Mouse (Mus musculus): ENCODE measurements around the gene Mettl7a1. TPM values are rescaled to one million over a fixed set of nuclear protein-coding genes. Genes with fewer than 3 reads are reported as not detected.
"Not testable (repeated sequence)": the region's sequence is repeated elsewhere in the genome, so short reads cannot be mapped to it uniquely, and the experiment has no call there.

Gene Mettl7a1
- polyA plus RNA-seq (2012; rRNA removed): 18.9 TPM in 2 replicates

DNA sequence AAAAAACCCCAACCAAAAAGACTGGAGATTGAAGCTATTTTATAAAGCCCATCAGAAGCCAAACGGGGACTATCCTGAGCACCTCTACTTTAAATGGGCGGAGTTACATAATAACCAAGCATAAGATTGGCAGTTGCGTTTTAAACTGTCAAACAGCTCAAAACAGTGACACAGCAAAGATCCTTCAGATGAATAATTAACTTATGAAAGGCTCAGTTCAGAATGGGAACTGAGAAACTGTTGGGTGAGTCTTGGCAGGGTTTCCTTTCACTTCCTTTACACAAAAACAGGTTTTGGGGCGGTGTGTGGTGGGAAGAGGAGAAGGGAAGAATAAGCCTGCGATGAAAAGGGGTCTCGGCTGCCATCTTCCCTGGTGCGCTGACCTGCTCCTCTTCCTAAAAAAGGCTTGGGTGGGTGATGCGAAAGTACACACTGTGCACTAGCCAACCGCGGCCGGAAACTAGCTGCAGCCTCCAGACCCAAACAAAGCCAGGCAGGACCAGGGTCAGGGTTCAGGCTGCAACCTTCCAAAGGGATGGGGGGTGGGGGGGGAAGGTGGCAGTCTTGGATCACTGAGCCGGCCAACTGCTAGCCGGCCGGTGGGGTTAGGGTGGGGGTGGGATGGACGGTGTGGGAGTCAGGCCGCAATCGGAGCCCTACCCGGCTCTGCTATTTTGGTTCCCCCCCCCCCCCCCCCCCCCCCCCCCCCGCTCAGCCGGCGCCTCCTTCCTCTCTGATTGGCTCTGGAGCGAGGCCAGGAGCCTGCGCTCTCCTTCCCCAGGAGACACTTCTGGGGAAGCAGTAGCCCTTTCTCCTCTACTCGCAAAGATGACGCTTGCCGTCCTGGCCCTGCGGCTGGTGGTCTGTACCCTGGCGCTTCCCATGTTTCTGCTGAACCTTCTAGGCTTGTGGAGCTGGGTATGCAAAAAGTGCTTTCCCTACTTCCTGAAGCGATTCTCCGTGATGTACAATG, at the start of gene Mettl7a1:
Mettl7a1 (plus strand) TSS at position 122 of the 973 bp plus-strand sequence.
- no peaks in the 10 kb centered on the region for H3K36me3 ChIP-seq (ENCODE audit: control insufficient read depth, insufficient read depth, low read length)

DNA sequence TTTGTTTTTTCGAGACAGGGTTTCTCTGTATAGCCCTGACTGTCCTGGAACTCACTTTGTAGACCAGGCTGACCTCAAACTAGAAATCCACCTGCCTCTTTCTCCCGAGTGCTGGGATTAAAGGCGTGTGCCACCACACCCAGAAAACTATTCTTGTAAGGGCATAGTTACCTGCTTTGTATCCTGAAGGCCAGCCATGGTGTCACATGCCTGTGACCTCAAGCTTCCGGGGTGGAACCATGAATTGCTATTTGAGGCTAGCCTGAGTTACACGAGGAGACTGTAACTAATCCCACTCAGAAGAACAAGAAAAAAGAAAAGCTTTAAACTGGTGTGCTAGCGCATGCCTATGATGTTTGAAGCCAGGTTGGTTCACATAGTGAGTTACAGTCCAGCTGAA, 47.6 kb upstream of the Mettl7a1 start:
- H3K4me3 ChIP-seq (ENCODE audit: control insufficient read depth, insufficient read depth, low read length): no peak overlapping the region
- no peaks in the 10 kb centered on the region for H3K4me1 ChIP-seq (replicated peaks; ENCODE audit: control insufficient read depth, insufficient read depth, low read length)
- no peak for TF ChIP-seq POLR2A (IDR thresholded peaks at IDR 0.05; ENCODE audit: control insufficient read depth, extremely low read depth, insufficient read depth, low read length, poor library complexity)
- TF ChIP-seq CTCF (IDR thresholded peaks at IDR 0.05; ENCODE audit: borderline replicate concordance, control insufficient read depth, extremely low read depth, insufficient read depth, low read length, poor library complexity): no peak
- no peaks in the 10 kb centered on the region for H3K27me3 ChIP-seq (ENCODE audit: control insufficient read depth, insufficient read depth, low read length)
- H3K27ac ChIP-seq (ENCODE audit: control insufficient read depth, insufficient read depth, low read length): no peak overlapping the region
- 91% methylated on average over 6 of the region's 6 CpGs for WGBS
- DNase-seq: no peak
- peaks cover 82% of the 10 kb centered on the region for H3K36me3 ChIP-seq (ENCODE audit: control insufficient read depth, insufficient read depth, low read length)

More for the DNA sequence above, at the start of gene Mettl7a1:
- Histone ChIP-seq H3K27me3 (ENCODE audit: control insufficient read depth, insufficient read depth, low read length) (no peaks in the 10 kb centered on the region), H3K4me1 (replicated peaks; ENCODE audit: control insufficient read depth, insufficient read depth, low read length) (peaks cover 2% of the 10 kb centered on the region; the same call in 1 of the 2 replicates), H3K27ac (ENCODE audit: control insufficient read depth, insufficient read depth, low read length) (peak within 1 kb of the TSS; percentile 66), H3K4me3 (ENCODE audit: control insufficient read depth, insufficient read depth, low read length) (peak within 1 kb of the TSS; percentile 66)
- peak; percentile 58 for DNase-seq
- under 1% methylated on average over 21 of the region's 30 CpGs for WGBS
- TF ChIP-seq CTCF (IDR thresholded peaks at IDR 0.05; ENCODE audit: borderline replicate concordance, control insufficient read depth, extremely low read depth, insufficient read depth, low read length, poor library complexity) (no peak), POLR2A (IDR thresholded peaks at IDR 0.05; ENCODE audit: control insufficient read depth, extremely low read depth, insufficient read depth, low read length, poor library complexity) (no peak)

GRCm38 (mm10) chr15:100257305-100257704, 46.6 kb upstream of the Mettl7a1 start:
- Histone ChIP-seq H3K4me3 (ENCODE audit: control insufficient read depth, insufficient read depth, low read length) (no peak overlapping the region), H3K27me3 (ENCODE audit: control insufficient read depth, insufficient read depth, low read length) (no peaks in the 10 kb centered on the region), H3K4me1 (replicated peaks; ENCODE audit: control insufficient read depth, insufficient read depth, low read length) (no peaks in the 10 kb centered on the region), H3K27ac (ENCODE audit: control insufficient read depth, insufficient read depth, low read length) (no peak overlapping the region), H3K36me3 (ENCODE audit: control insufficient read depth, insufficient read depth, low read length) (peaks cover 78% of the 10 kb centered on the region)
- no peak for TF ChIP-seq POLR2A (IDR thresholded peaks at IDR 0.05; ENCODE audit: control insufficient read depth, extremely low read depth, insufficient read depth, low read length, poor library complexity)
- no peak for TF ChIP-seq CTCF (IDR thresholded peaks at IDR 0.05; ENCODE audit: borderline replicate concordance, control insufficient read depth, extremely low read depth, insufficient read depth, low read length, poor library complexity)
- 94% methylated on average over 5 of the region's 5 CpGs for WGBS
- DNase-seq: no peak

- Histone ChIP-seq H3K4me3 (ENCODE audit: control insufficient read depth, insufficient read depth, low read length) (no peak overlapping the region), H3K27me3 (ENCODE audit: control insufficient read depth, insufficient read depth, low read length) (no peaks in the 10 kb centered on the region), H3K4me1 (replicated peaks; ENCODE audit: control insufficient read depth, insufficient read depth, low read length) (no peaks in the 10 kb centered on the region), H3K36me3 (ENCODE audit: control insufficient read depth, insufficient read depth, low read length) (peaks cover 62% of the 10 kb centered on the region), H3K27ac (ENCODE audit: control insufficient read depth, insufficient read depth, low read length) (no peak overlapping the region)
- 98% methylated on average over 7 of the region's 7 CpGs for WGBS
- TF ChIP-seq CTCF (IDR thresholded peaks at IDR 0.05; ENCODE audit: borderline replicate concordance, control insufficient read depth, extremely low read depth, insufficient read depth, low read length, poor library complexity): no peak
- no peak for TF ChIP-seq POLR2A (IDR thresholded peaks at IDR 0.05; ENCODE audit: control insufficient read depth, extremely low read depth, insufficient read depth, low read length, poor library complexity)
- no peak for DNase-seq
These were observed 45.1 kb upstream of the Mettl7a1 start for GRCm38 (mm10) chr15:100258646-100259425.

- not testable (repeated sequence) for DNase-seq; H3K4me3 ChIP-seq (ENCODE audit: control insufficient read depth, insufficient read depth, low read length); H3K27ac ChIP-seq (ENCODE audit: control insufficient read depth, insufficient read depth, low read length); H3K27me3 ChIP-seq (ENCODE audit: control insufficient read depth, insufficient read depth, low read length); H3K4me1 ChIP-seq (replicated peaks; ENCODE audit: control insufficient read depth, insufficient read depth, low read length)
- peaks cover 47% of the 10 kb centered on the region for H3K36me3 ChIP-seq (ENCODE audit: control insufficient read depth, insufficient read depth, low read length)
- 87% methylated on average over 7 of the region's 7 CpGs for WGBS
These were observed 43.6 kb upstream of the Mettl7a1 start for GRCm38 (mm10) chr15:100260351-100260750.

DNA sequence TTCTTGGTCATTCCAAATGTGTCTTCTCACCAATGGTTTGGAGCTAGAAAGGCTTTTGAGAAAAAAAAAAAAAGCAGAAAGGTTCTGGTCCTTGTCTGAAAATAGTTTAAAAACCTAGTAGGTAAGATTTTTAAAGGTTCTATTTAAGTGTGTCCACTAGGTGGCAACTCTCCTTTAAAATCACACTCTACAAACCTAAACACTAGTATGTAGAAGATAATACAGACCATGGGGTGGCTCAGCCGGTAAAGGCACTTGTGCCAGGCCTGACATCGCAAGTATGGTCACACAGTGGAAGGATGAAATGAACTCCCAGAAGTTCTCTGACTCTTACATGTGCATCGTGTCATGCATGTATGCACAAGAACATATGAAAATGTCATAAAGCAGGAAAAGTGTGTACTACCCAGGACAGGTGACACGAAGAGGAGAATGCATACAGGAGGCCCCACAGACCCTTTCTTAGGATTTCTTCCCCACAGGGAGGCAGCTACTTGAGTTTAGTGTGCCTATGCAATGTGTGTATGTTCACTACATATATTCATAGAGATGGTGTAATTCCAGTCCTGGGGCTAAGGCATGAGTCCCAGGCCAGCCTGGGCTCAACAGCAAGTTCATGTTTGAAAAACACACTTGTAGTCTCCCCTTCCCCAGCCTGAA, 40.6 kb upstream of the Mettl7a1 start:
- no peak overlapping the region for H3K4me3 ChIP-seq (ENCODE audit: control insufficient read depth, insufficient read depth, low read length)
- no peak overlapping the region for H3K27ac ChIP-seq (ENCODE audit: control insufficient read depth, insufficient read depth, low read length)
- peaks cover 20% of the 10 kb centered on the region for H3K36me3 ChIP-seq (ENCODE audit: control insufficient read depth, insufficient read depth, low read length)
- TF ChIP-seq CTCF (IDR thresholded peaks at IDR 0.05; ENCODE audit: borderline replicate concordance, control insufficient read depth, extremely low read depth, insufficient read depth, low read length, poor library complexity) (no peak), POLR2A (IDR thresholded peaks at IDR 0.05; ENCODE audit: control insufficient read depth, extremely low read depth, insufficient read depth, low read length, poor library complexity) (no peak)
- WGBS: 44% methylated on average over 4 of the region's 4 CpGs
- H3K4me1 ChIP-seq (replicated peaks; ENCODE audit: control insufficient read depth, insufficient read depth, low read length): no peaks in the 10 kb centered on the region
- DNase-seq: no peak
- no peaks in the 10 kb centered on the region for H3K27me3 ChIP-seq (ENCODE audit: control insufficient read depth, insufficient read depth, low read length)
